Mouse (Mus musculus) neutrophil, adult 83 days (primary cell): ENCODE data around the gene Olfr1428. TPM values are rescaled to one million over a fixed set of nuclear protein-coding genes. Genes with fewer than 3 reads are reported as not detected.

Source experiments
- total RNA-seq, 2 experiments: library from RNA; stranded (reverse); gene quantifications; one replicate each; pipeline ENCODE4 v1.2.4; 2023

Gene Olfr1428
- total RNA-seq: not detected

DNA sequence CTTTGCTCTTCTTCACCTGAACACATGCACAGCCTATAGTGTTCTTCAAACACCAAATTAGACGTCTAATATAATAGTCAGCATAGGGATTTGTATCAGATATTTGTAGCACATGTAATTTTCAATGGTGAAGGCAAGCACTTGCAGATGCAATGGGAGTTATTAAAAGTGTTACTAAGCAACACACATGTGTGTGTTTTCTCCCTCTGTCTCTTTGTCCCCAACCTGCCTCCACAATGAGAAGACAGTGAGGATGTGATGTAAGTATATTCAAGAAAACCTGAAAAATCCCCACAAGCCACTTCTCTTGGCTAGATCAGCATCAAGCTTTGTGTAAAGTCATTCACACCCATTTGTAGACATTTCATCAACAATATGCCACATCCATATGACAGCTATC lies at the start of gene Olfr1428:
Gene Olfr1428 (minus strand): TSS at position 101 of the 400 bp plus-strand sequence.

DNA sequence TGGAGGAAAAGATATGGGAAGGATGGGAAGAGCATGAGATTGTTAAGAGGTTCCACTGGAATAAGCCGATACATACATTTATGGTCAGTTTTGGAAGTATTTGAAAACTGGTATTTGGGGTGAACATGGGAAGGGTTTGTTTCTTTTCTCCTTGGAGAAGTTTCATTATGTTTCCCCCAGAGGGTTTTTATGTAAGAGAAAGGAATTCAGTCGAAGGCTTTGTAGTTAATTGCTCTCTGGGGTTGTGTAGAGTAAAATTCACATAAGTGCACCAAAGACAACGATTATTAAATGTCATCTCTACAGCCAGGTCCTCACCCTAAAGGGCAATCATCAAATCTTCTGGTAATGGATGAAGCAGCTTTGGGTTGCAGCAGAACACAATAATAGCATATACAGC lies 7.4 kb upstream of the Olfr1428 start, which contains the start of gene Olfr76:
Gene Olfr76 (minus strand): TSS at position 101 of the 400 bp plus-strand sequence.

DNA sequence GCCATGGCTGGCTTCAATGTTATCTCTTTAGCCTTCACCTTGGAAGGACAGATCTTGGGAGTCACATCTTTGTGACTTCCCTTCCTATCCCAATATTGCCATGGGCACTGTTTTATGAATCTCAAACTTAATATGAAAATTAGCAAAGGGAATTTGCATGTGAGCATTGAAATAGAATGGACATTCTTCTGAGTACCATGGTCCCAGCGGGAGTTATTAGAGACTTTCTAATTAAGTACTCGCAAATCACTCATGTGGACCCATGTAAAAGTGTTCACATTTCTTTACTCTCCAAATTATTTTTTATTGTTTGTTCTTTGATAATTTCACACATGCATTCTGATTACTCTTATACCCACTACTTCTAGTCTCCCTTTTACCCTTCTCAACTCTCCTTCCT lies 12.5 kb downstream of the Olfr1428 start, which contains the start of gene Olfr1427:
Gene Olfr1427 (minus strand): TSS at position 101 of the 400 bp plus-strand sequence.

DNA sequence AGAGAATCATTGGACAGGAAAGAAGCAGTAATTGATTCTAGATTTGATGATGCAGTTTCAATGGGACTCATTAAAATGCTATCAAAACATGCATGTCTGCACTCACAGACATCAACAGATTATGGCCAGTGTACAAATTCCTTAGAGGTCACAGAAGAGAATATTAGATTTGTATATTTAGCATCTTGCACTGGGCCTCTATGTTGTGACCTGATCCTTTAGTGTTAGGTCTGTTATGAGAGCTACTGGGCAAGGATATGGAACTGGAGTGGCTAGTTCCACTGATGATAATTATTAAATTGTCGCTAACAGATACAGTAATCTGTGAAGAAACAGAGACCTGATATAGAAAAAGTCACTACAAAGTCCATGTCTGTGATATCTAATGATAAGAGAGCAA lies 23.8 kb downstream of the Olfr1428 start, which contains the start of gene Olfr1426:
Gene Olfr1426 (minus strand): TSS at position 101 of the 400 bp plus-strand sequence.

DNA sequence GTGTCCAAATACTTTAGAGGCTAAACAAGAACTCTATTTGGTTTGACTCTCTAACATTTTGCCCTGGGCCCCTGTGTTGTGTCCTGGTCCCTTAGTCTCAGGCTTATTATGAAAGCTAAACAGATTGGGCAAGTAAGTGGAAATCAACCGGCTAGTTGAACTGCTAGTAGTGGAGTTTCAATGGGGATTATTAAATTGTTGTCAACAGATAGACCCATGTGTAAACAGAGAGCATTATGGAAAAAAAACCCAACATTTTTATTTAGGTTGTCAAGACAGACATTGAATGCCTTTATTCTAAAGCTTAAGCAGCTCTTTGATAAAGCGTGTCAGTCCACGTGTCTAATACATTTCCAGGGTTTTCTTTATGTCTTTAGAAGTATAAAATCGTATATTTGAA lies 38.1 kb downstream of the Olfr1428 start, which contains the start of gene Olfr1425:
Gene Olfr1425 (minus strand): TSS at position 101 of the 400 bp plus-strand sequence.

DNA sequence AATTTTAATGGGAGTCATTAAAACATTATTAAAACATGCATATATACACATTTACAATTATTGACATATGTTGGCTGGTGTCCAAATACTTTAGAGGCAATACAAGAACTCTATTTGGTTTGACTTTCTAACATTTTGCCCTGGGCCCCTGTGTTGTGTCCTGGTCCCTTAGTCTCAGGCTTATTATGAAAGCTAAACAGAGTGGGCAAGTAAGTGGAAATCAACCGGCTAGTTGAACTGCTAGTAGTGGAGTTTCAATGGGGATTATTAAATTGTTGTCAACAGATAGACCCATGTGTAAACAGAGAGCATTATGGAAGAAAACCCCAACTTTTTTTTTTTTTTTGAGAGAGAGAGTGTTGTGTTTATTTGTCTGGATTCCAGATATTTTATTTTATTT lies 53.1 kb downstream of the Olfr1428 start, which contains the start of gene Olfr1424:
Gene Olfr1424 (minus strand): TSS at position 101 of the 400 bp plus-strand sequence.

Other genes with a start within 250 kb of the Olfr1428 start
- not detected for gene Olfr1419, start 240.8 kb downstream of the Olfr1428 start, total RNA-seq
- not detected for gene Olfr1420, start 229.3 kb downstream of the Olfr1428 start, total RNA-seq
- 10 to 100 TPM; 29.7 to 36.8 TPM for gene Patl1, start 203.5 kb downstream of the Olfr1428 start, total RNA-seq
- 10 to 100 TPM; 44.2 to 44.7 TPM for gene Osbp, start 150.0 kb downstream of the Olfr1428 start, total RNA-seq
- not detected for gene Olfr1423, start 74.6 kb downstream of the Olfr1428 start, total RNA-seq
- not detected for gene Olfr1424, start 53.2 kb downstream of the Olfr1428 start, total RNA-seq
- not detected for gene Olfr1425, start 38.2 kb downstream of the Olfr1428 start, total RNA-seq
- gene Olfr1426, start 23.9 kb downstream of the Olfr1428 start, total RNA-seq: not detected
- not detected for gene Olfr1427, start 12.6 kb downstream of the Olfr1428 start, total RNA-seq
- gene Olfr76, start 7.3 kb upstream of the Olfr1428 start, total RNA-seq: not detected
- not detected for gene Olfr1555-ps1, start 54.2 kb upstream of the Olfr1428 start, total RNA-seq
- gene Olfr1431, start 84.7 kb upstream of the Olfr1428 start, total RNA-seq: not detected
- gene Olfr1432, start 116.7 kb upstream of the Olfr1428 start, total RNA-seq: not detected
- gene Olfr262, start 125.8 kb upstream of the Olfr1428 start, total RNA-seq: not detected
- gene Olfr235, start 145.1 kb upstream of the Olfr1428 start, total RNA-seq: not detected
- not detected for gene Olfr1434, start 164.0 kb upstream of the Olfr1428 start, total RNA-seq
- gene Olfr1436, start 183.2 kb upstream of the Olfr1428 start, total RNA-seq: not detected
- gene Olfr1437, start 209.2 kb upstream of the Olfr1428 start, total RNA-seq: not detected
- gene Olfr1438-ps1, start 220.0 kb upstream of the Olfr1428 start, total RNA-seq: not detected